Mouse (Mus musculus): ENCODE measurements around the gene Srek1.
A peak's percentile ranks its signal among the peaks of the same experiment; 100 is the strongest.

The Srek1 gene

DNA sequence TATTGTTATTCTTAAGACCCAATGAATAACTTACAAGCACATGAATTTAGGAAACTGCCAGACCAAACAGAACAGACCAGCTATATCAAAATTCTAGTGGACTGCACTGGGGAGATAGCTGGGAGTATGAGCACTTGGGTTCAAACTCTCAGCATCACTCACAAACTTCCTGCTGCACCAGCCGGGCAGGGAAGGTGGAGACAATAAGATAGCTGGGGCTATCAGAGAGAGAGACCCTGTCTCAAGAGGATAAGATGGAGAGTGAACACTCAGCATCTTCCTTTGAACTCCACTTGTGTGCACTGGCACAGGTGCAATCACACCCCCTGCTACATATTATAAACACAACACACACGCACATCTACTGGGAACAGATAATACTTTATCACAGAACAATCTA, 47.5 kb downstream of the Srek1 start:
- DNase-seq (ENCODE audit: low read depth), result no peak

- peak; percentile 81 for DNase-seq (ENCODE audit: low read depth)
Measured at GRCm38 (mm10) chr13:103711406-103712025, 62.9 kb downstream of the Srek1 start.

DNA sequence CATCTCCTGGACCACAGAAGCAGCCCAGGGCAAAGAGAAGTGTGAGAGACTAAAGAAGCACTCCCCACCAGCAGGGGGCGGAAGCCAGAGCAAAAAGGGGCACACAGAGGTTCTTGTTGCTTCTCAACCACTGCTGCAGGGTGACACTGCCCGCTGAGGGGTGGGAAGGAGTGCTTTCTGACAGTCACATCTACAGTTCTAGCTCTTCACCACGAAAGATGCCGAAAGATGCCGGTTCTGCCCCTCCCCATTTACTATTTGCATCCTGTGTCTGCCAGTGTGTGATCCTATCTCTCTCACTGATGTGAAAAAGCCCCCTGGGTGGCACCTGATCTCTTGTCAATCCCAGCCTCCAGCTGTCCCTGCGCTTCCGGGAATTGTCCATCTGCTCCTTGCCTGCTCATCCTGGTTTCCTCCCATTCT, 64.0 kb downstream of the Srek1 start:
- no peak for DNase-seq (ENCODE audit: low read depth)

- no peak for DNase-seq (ENCODE audit: low read depth)
Measured at GRCm38 (mm10) chr13:103705436-103705978, 68.9 kb downstream of the Srek1 start.

- DNase-seq (ENCODE audit: low read depth), result peak; percentile 64
Measured at GRCm38 (mm10) chr13:103703833-103704232, 70.6 kb downstream of the Srek1 start.

- peak; percentile 87 for DNase-seq (ENCODE audit: low read depth)
Measured at GRCm38 (mm10) chr13:103703386-103703785, 71.0 kb downstream of the Srek1 start.

- DNase-seq (ENCODE audit: low read depth), result no peak
Measured at GRCm38 (mm10) chr13:103702266-103702665, 72.1 kb downstream of the Srek1 start.

DNA sequence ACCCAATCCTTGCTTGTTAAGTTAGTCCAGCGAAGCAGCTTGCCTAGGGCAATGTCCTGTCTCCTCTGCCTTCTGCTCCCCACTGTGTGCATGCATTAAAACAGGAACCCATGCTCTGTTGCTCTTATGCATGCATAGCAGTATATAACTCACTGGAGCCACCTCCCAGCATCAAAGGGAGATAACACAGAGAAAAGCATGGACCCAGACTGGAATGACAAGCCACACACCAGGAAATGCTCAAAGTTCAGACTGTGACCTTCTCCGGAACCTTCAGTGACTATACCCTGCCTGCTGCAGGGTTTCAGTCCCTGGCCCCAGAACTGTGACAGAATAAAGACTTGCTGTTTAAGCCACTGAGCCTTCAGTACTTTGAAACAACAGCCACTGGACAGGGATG, 73.7 kb downstream of the Srek1 start:
- DNase-seq (ENCODE audit: low read depth), result no peak

GRCm38 (mm10) chr13:103697993-103698392, 76.4 kb downstream of the Srek1 start:
- no peak for DNase-seq (ENCODE audit: low read depth)

GRCm38 (mm10) chr13:103696164-103696563, 78.2 kb downstream of the Srek1 start:
- DNase-seq (ENCODE audit: low read depth), result peak; percentile 84

DNA sequence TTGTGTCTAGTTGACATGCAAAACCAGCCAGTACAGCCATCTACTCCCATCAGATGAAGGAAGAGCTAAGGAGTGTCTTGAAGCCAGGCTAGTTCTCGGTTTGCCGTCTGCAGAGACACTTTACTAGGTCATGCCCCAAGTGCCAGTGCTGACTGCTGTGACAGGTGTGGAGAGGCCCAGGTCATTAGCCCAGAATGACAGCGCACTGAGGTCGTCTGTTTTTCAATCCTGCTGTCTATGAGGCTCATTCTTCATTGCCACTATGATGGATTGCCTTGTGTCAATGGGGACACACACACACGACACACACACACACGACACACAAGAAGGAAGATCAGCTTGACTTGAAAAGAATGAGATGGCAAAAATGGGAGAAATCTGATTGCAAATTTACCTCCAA, 79.0 kb downstream of the Srek1 start:
- no peak for DNase-seq (ENCODE audit: low read depth)
